Mouse (Mus musculus) MEL (cell line): ENCODE results near the gene Map4. TPM values are rescaled to one million over a fixed set of nuclear protein-coding genes. Genes with fewer than 3 reads are reported as not detected.

ENCODE experiments used
- DNase-seq: peaks from one replicate; pipeline ENCODE4 v3.0.0; 2011; ENCODE audit warnings: low read depth, low spot score
- H3K27ac ChIP-seq: 2 replicates; pipeline ENCODE4 v1.5.1; 2012; ENCODE audit warnings: low read depth, mild to moderate bottlenecking, control low read depth, low read length, moderate library complexity; ENCODE audit not compliant: control insufficient read depth
- H3K27me3 ChIP-seq, 2 experiments: fragments of 150-350 bp in 1 of 2; sonication (generic) in 1 of 2; 2 replicates each; pipeline ENCODE4 v1.6.1; 2012; ENCODE audit warnings: low read length in 2 of 2, mild to moderate bottlenecking in 2 of 2, improper control_type of control experiment in 1 of 2, moderate library complexity in 1 of 2; ENCODE audit not compliant: insufficient read depth in 2 of 2, control insufficient read depth in 1 of 2
- H3K36me3 ChIP-seq, 2 experiments: 2 replicates each; pipeline ENCODE4 v1.6.1; 2012 to 2014; ENCODE audit warnings: low read length in 2 of 2, improper control_type of control experiment in 1 of 2, inconsistent platforms in 1 of 2, mild to moderate bottlenecking in 1 of 2; ENCODE audit not compliant: insufficient read depth in 2 of 2, control insufficient read depth in 1 of 2
- H3K4me1 ChIP-seq, 2 experiments: fragments of 150-350 bp in 1 of 2; sonication (generic) in 1 of 2; 2 replicates each; pipeline ENCODE4 v1.6.1; 2012; ENCODE audit warnings: low read length in 2 of 2, improper control_type of control experiment in 1 of 2, mild to moderate bottlenecking in 1 of 2; ENCODE audit not compliant: insufficient read depth in 2 of 2, control insufficient read depth in 1 of 2
- H3K4me3 ChIP-seq, 2 experiments: fragments of 150-350 bp in 1 of 2; sonication (generic) in 1 of 2; 2 replicates each; pipeline ENCODE4 v1.5.1; 2012; ENCODE audit warnings: low read depth in 2 of 2, low read length in 2 of 2, mild to moderate bottlenecking in 2 of 2, moderate library complexity in 2 of 2, control low read depth in 1 of 2, improper control_type of control experiment in 1 of 2; ENCODE audit not compliant: control insufficient read depth in 1 of 2, insufficient read depth in 1 of 2
- H3K79me2 ChIP-seq: 2 replicates; pipeline ENCODE4 v1.6.1; 2012; ENCODE audit warnings: mild to moderate bottlenecking, low read length, moderate library complexity; ENCODE audit not compliant: control insufficient read depth, poor library complexity, insufficient read depth
- H3K9ac ChIP-seq: 2 replicates; pipeline ENCODE4 v1.6.1; 2012; ENCODE audit warnings: low read depth, mild to moderate bottlenecking, control low read depth, low read length, moderate library complexity; ENCODE audit not compliant: control insufficient read depth, poor library complexity, severe bottlenecking
- H3K9me3 ChIP-seq: fragments of 150-350 bp; sonication (generic); replicated peaks from 2 replicates; pipeline ENCODE4 v1.6.1; 2012; ENCODE audit warnings: mild to moderate bottlenecking, low read length, improper control_type of control experiment, moderate library complexity; ENCODE audit not compliant: insufficient read depth
- BHLHE40 ChIP-seq: IDR thresholded peaks from 2 replicates; pipeline ENCODE4 v1.6.1; 2012; ENCODE audit warnings: low read depth, mild to moderate bottlenecking, inconsistent platforms, low read length, improper control_type of control experiment, borderline replicate concordance
- CHD1 ChIP-seq: IDR thresholded peaks from 2 replicates; pipeline ENCODE4 v1.6.1; 2012; ENCODE audit warnings: low read depth, mild to moderate bottlenecking, inconsistent platforms, low read length, improper control_type of control experiment
- CHD2 ChIP-seq: IDR thresholded peaks from 2 replicates; pipeline ENCODE4 v1.6.1; 2011; ENCODE audit warnings: low read length, improper control_type of control experiment
- EP300 ChIP-seq, 2 experiments: IDR thresholded peaks; 2 replicates each; pipeline ENCODE4 v1.6.1; 2011; ENCODE audit warnings: improper control_type of control experiment in 2 of 2, low read length in 2 of 2, low read depth in 1 of 2, mild to moderate bottlenecking in 1 of 2
- ETS1 ChIP-seq: IDR thresholded peaks from 2 replicates; pipeline ENCODE4 v1.6.1; 2012; ENCODE audit warnings: low read depth, mild to moderate bottlenecking, inconsistent platforms, low read length, improper control_type of control experiment, moderate library complexity
- GATA1 ChIP-seq: IDR thresholded peaks from 2 replicates; pipeline ENCODE4 v1.6.1; 2011; ENCODE audit warnings: low read depth, low read length, improper control_type of control experiment
- JUND ChIP-seq: IDR thresholded peaks from 2 replicates; pipeline ENCODE4 v1.6.1; 2011; ENCODE audit warnings: low read depth, mild to moderate bottlenecking, improper control_type of control experiment, low read length
- MYB ChIP-seq: IDR thresholded peaks from 2 replicates; pipeline ENCODE4 v1.6.1; 2011; ENCODE audit warnings: mild to moderate bottlenecking, low read depth, low read length, improper control_type of control experiment
- MYC ChIP-seq: IDR thresholded peaks from 2 replicates; pipeline ENCODE4 v1.6.1; 2011; ENCODE audit warnings: low read depth, mild to moderate bottlenecking, low read length, improper control_type of control experiment, moderate library complexity
- NELFE ChIP-seq: IDR thresholded peaks from 2 replicates; pipeline ENCODE4 v1.6.1; 2011; ENCODE audit warnings: low read depth, low read length, improper control_type of control experiment
- NRF1 ChIP-seq: IDR thresholded peaks from 2 replicates; pipeline ENCODE4 v1.6.1; 2014; ENCODE audit warnings: low read depth, mild to moderate bottlenecking, inconsistent platforms, low read length, improper control_type of control experiment, moderate library complexity; ENCODE audit not compliant: poor library complexity, insufficient read depth, severe bottlenecking
- POLR2AphosphoS5 ChIP-seq: IDR thresholded peaks from 2 replicates; pipeline ENCODE4 v1.6.1; 2012; ENCODE audit warnings: low read depth, borderline replicate concordance, mild to moderate bottlenecking, inconsistent platforms, low read length, moderate library complexity, mixed read lengths
- RAD21 ChIP-seq: IDR thresholded peaks from 2 replicates; pipeline ENCODE4 v1.6.1; 2011; ENCODE audit warnings: mild to moderate bottlenecking, low read depth, low read length, improper control_type of control experiment
- SIN3A ChIP-seq: IDR thresholded peaks from 2 replicates; pipeline ENCODE4 v1.6.1; 2012; ENCODE audit warnings: low read length, improper control_type of control experiment, inconsistent platforms
- SMC3 ChIP-seq: IDR thresholded peaks from 2 replicates; pipeline ENCODE4 v1.6.1; 2011; ENCODE audit warnings: low read depth, low read length, improper control_type of control experiment
- TAL1 ChIP-seq: IDR thresholded peaks from 2 replicates; pipeline ENCODE4 v1.6.1; 2012; ENCODE audit warnings: mild to moderate bottlenecking, inconsistent platforms, low read length, moderate library complexity, mixed read lengths
- UBTF ChIP-seq: IDR thresholded peaks from 2 replicates; pipeline ENCODE4 v1.6.1; 2012; ENCODE audit warnings: low read depth, mild to moderate bottlenecking, inconsistent platforms, low read length, improper control_type of control experiment, moderate library complexity, borderline replicate concordance; ENCODE audit not compliant: insufficient read depth
- ZKSCAN1 ChIP-seq: IDR thresholded peaks from 2 replicates; pipeline ENCODE4 v1.6.1; 2012; ENCODE audit warnings: low read depth, mild to moderate bottlenecking, inconsistent platforms, low read length, improper control_type of control experiment, moderate library complexity
- ZMIZ1 ChIP-seq: IDR thresholded peaks from 2 replicates; pipeline ENCODE4 v1.6.1; 2012; ENCODE audit warnings: low read depth, mild to moderate bottlenecking, inconsistent platforms, low read length, improper control_type of control experiment, moderate library complexity
- ZNF384 ChIP-seq: IDR thresholded peaks from 2 replicates; pipeline ENCODE4 v1.6.1; 2012; ENCODE audit warnings: low read depth, mild to moderate bottlenecking, inconsistent platforms, low read length, improper control_type of control experiment
- polyA plus RNA-seq, 2 experiments: library from polyadenylated mRNA; stranded (reverse) in 1 of 2; unstranded in 1 of 2; fragments of >175 nt in 1 of 2; fragments of >200 nt in 1 of 2; gene quantifications; 2 replicates each; pipeline versions ENCODE4 v1.2.1 to v1.2.4; 2012; ENCODE audit warnings: low replicate concordance in 2 of 2, low read depth in 1 of 2; ENCODE audit not compliant: insufficient read length in 2 of 2, insufficient read depth in 1 of 2, missing spikeins in 1 of 2
- total RNA-seq: library from RNA; depleted of rRNA; stranded (reverse); fragments of 300-350 nt; gene quantifications from 2 replicates; pipeline ENCODE4 v1.2.3, GENCODE M21; 2012

Gene Map4
- total and polyA plus RNA-seq, 3 experiments: 14.5 to 47.8 TPM; not detected in 1

- H3K79me2 ChIP-seq: no peaks in the 10 kb centered on the region
- H3K9ac ChIP-seq: no peak overlapping the region; the same call in 1 of the 2 replicates
- peaks cover 0 to 13% of the 10 kb centered on the region in 2 experiments; a peak in 1 of 4 replicates for H3K4me1 ChIP-seq
- DNase-seq: peak; percentile 55
- H3K36me3 ChIP-seq: peaks cover 0 to 7% of the 10 kb centered on the region in 2 experiments; a peak in 2 of 4 replicates
- H3K4me3 ChIP-seq: no peak overlapping the region
- TF ChIP-seq UBTF (no peak), EP300 (IDR thresholded peaks at IDR 0.05; ENCODE audit: low read depth in 1 of 2, low read length in 2 of 2) (peak in 1 of 2 experiments; percentile 15; a peak in 1 of 4 replicates), JUND (no peak), SIN3A (peak; percentile 45; the same call in 1 of the 2 replicates), BHLHE40 (no peak), MYB (no peak)
- H3K9me3 ChIP-seq: no peaks in the 10 kb centered on the region
- no peaks in the 10 kb centered on the region for H3K27me3 ChIP-seq
- peak overlapping the region; percentile 16; the same call in 1 of the 2 replicates for H3K27ac ChIP-seq
Observed at GRCm38 (mm10) chr9:110037895-110038294, 106.6 kb downstream of the Map4 start.

DNA sequence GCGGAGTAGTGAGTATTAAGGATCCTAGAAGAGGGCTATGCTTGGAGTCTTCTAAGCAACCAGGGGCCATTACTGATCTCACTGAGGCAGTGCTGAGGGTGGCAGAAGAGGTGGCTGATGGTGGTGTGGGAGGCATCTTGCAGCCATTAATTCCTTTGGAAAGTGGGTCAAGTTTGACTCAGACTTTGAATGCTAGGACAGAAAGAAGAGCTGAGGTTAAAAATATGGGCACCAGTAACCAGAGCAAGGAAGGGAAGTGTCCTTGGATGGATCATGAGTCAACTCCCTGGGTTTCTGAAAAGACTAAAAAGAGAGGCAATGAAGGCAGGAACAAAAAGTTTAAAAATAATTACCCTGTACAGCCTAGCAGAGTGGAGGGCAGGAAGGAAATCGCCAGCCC is 107.2 kb downstream of the Map4 start:
- no peaks in the 10 kb centered on the region for H3K79me2 ChIP-seq
- TF ChIP-seq NELFE: no peak
- TF ChIP-seq ETS1: no peak
- no peak for TF ChIP-seq POLR2AphosphoS5
- no peak for TF ChIP-seq GATA1
- TF ChIP-seq TAL1: no peak
- no peak for TF ChIP-seq MYC
- TF ChIP-seq UBTF: no peak
- no peak for TF ChIP-seq RAD21
- TF ChIP-seq SMC3: no peak
- TF ChIP-seq CHD1: no peak
- no peak for TF ChIP-seq ZKSCAN1
- no peak for TF ChIP-seq ZNF384
- no peak for TF ChIP-seq ZMIZ1
- TF ChIP-seq CHD2: no peak
- no peak for TF ChIP-seq NRF1
- TF ChIP-seq JUND: no peak
- DNase-seq: no peak
- no peaks in the 10 kb centered on the region for H3K9me3 ChIP-seq
- no peaks in the 10 kb centered on the region for H3K27me3 ChIP-seq
- H3K9ac ChIP-seq: no peak overlapping the region
- peaks cover 0 to 13% of the 10 kb centered on the region in 2 experiments; a peak in 1 of 4 replicates for H3K4me1 ChIP-seq
- H3K27ac ChIP-seq: no peak overlapping the region; the same call in 1 of the 2 replicates
- H3K4me3 ChIP-seq: no peak overlapping the region
- peaks cover 0 to 7% of the 10 kb centered on the region in 2 experiments; a peak in 2 of 4 replicates for H3K36me3 ChIP-seq
